Mouse (Mus musculus): ENCODE measurements around the gene Hemgn. TPM values are rescaled to one million over a fixed set of nuclear protein-coding genes. Genes with fewer than 3 reads are reported as not detected.

The Hemgn gene
- polyA plus RNA-seq, 1 experiment from 2014 or later: 8.1 TPM

DNA sequence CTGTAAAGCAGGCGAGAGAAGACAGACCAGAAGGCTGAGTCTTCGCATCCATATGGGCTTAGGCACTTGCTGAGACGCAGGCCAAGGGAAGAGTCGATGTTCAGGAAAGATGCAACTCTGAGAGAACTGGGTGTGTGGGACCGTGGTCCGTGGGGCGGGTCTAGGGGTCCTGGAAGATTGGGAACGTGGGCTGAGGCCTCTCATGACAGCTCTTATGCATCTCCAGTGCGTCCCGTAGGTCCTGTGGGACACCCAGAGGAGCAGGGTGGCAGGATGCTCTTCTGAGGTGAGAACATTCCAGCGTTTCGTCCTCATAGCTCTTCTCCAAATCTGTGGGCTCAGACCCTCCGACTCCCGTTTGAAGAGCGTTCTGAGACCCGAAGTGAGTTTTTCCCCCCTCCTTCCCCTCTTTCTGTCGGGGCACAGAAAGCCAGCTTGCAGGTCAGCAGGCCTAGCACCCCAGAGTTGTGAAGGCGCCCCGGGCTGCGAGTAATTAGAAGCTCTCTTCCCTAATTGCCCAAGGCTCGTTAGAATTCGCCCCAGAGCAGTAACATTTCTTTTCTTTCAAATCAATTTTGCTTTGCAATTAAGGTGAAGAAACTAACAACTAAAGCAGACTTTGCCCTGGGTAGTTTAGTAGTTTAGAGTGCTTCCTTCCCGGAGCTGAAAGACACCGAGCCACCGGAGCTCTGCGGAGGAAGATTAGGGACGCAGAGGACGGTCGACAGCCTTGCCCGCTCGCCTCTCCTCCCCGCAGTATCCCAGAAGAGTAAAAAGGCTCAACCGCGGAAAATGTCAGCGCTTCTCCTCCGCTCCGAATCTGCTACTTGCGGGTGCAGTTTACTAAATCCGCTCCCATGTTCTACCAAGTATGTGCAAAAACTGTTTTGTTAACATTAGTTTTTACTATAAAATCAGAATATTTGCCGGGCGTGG lies 65.5 kb downstream of the Hemgn start:
- ATAC-seq: no peak
- no peak overlapping the region for H3K4me3 ChIP-seq (ENCODE audit: low read length)
- 3% methylated on average over 41 of the region's 41 CpGs for WGBS
- peaks cover 93% of the 10 kb centered on the region for H3K27me3 ChIP-seq (replicated peaks; ENCODE audit: control insufficient read depth, insufficient read depth, low read length)
- H3K9ac ChIP-seq (ENCODE audit: low read depth, low read length): no peak overlapping the region
- H3K36me3 ChIP-seq (ENCODE audit: control insufficient read depth, insufficient read depth, low read length): no peaks in the 10 kb centered on the region
- H3K4me2 ChIP-seq (ENCODE audit: low read depth, low read length): no peak overlapping the region
- H3K9me3 ChIP-seq (ENCODE audit: control insufficient read depth, low read length): no peaks in the 10 kb centered on the region
- no peak overlapping the region for H3K27ac ChIP-seq (ENCODE audit: low read length)
- H3K4me1 ChIP-seq (ENCODE audit: control insufficient read depth, insufficient read depth, low read length): peaks cover 12% of the 10 kb centered on the region; the same call in 1 of the 2 replicates

DNA sequence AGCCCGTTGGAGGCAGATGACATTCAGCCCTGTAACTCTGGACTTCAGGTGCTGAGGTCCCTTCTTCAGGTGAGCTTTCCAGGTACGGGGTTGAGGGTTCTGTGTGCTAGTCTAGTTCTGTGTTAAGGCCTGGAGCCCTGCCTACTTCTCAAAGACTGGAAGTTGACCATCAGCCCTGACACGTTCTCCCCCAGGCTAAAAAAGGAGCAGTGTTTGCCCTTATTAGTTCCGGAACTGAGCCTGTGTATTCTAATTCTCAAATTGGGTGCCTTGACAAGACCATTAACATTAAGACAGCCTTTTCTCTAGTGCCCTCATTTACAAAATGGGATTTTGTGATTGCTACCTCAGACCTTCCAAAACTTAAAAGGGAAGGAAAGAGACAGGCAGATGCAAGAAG lies 66.2 kb downstream of the Hemgn start:
- no peak for ATAC-seq
- Histone ChIP-seq H3K27me3 (replicated peaks; ENCODE audit: control insufficient read depth, insufficient read depth, low read length) (peaks cover 94% of the 10 kb centered on the region), H3K4me3 (ENCODE audit: low read length) (no peak overlapping the region)

DNA sequence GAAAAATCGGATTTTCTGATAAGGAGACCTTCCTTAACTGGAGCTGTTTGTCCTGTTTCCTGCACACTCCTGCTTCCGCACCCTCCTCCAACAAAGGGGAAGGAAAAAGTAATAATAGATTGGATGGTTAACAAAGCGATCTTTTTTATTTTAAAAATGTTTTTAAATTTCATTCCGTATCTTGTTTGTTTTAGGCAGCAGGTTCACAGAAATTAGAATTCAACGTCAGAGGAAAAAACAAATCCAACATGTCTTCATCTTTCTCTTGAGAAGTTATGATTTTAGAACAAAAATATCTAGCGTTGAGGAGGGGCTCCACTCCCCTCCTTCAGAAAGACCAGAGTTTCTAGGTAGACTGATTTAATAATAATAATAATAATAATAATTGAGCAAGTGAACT lies 67.1 kb downstream of the Hemgn start:
- no peak overlapping the region for H3K4me2 ChIP-seq (ENCODE audit: low read depth, low read length)
- H3K27me3 ChIP-seq (replicated peaks; ENCODE audit: control insufficient read depth, insufficient read depth, low read length): peaks cover 96% of the 10 kb centered on the region
- no peak for ATAC-seq
- H3K36me3 ChIP-seq (ENCODE audit: control insufficient read depth, insufficient read depth, low read length): no peaks in the 10 kb centered on the region
- no peak overlapping the region for H3K9ac ChIP-seq (ENCODE audit: low read depth, low read length)
- no peaks in the 10 kb centered on the region for H3K9me3 ChIP-seq (ENCODE audit: control insufficient read depth, low read length)
- 27% methylated on average over 6 of the region's 6 CpGs for WGBS
- no peak overlapping the region for H3K27ac ChIP-seq (ENCODE audit: low read length)
- H3K4me1 ChIP-seq (ENCODE audit: control insufficient read depth, insufficient read depth, low read length): peaks cover 16% of the 10 kb centered on the region; the same call in 1 of the 2 replicates
- no peak overlapping the region for H3K4me3 ChIP-seq (ENCODE audit: low read length)

More for the DNA sequence above, 66.2 kb downstream of the Hemgn start:
- Histone ChIP-seq H3K27ac (ENCODE audit: low read length) (no peak overlapping the region), H3K9me3 (ENCODE audit: control insufficient read depth, low read length) (no peaks in the 10 kb centered on the region), H3K36me3 (ENCODE audit: control insufficient read depth, insufficient read depth, low read length) (no peaks in the 10 kb centered on the region), H3K9ac (ENCODE audit: low read depth, low read length) (no peak overlapping the region), H3K4me2 (ENCODE audit: low read depth, low read length) (no peak overlapping the region), H3K4me1 (ENCODE audit: control insufficient read depth, insufficient read depth, low read length) (peaks cover 16% of the 10 kb centered on the region; the same call in 1 of the 2 replicates)
- WGBS: 8% methylated on average over 4 of the region's 4 CpGs

DNA sequence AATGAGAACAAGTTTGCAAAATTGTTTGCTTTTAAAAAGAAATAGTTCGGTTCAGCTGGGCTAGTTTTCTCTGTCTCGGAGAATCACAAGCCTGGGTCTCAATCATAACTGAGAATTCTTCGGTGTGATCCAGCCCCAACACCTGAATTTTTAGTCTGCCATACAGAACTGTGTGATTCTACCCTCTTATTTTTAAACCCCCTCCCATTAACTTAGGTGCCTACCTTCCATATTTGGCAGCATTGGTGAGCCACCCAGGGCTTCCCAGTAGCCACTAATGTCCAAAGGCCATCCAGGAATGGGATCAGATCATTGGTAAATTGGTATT lies 67.6 kb downstream of the Hemgn start:
- 23% methylated on average over 3 of the region's 3 CpGs for WGBS
- H3K27me3 ChIP-seq (replicated peaks; ENCODE audit: control insufficient read depth, insufficient read depth, low read length): peaks cover 96% of the 10 kb centered on the region
- H3K9ac ChIP-seq (ENCODE audit: low read depth, low read length): no peak overlapping the region
- peaks cover 16% of the 10 kb centered on the region; the same call in 1 of the 2 replicates for H3K4me1 ChIP-seq (ENCODE audit: control insufficient read depth, insufficient read depth, low read length)
- H3K9me3 ChIP-seq (ENCODE audit: control insufficient read depth, low read length): no peaks in the 10 kb centered on the region
- H3K27ac ChIP-seq (ENCODE audit: low read length): no peak overlapping the region
- no peak overlapping the region for H3K4me3 ChIP-seq (ENCODE audit: low read length)
- no peak overlapping the region for H3K4me2 ChIP-seq (ENCODE audit: low read depth, low read length)
- no peaks in the 10 kb centered on the region for H3K36me3 ChIP-seq (ENCODE audit: control insufficient read depth, insufficient read depth, low read length)
- ATAC-seq: no peak

DNA sequence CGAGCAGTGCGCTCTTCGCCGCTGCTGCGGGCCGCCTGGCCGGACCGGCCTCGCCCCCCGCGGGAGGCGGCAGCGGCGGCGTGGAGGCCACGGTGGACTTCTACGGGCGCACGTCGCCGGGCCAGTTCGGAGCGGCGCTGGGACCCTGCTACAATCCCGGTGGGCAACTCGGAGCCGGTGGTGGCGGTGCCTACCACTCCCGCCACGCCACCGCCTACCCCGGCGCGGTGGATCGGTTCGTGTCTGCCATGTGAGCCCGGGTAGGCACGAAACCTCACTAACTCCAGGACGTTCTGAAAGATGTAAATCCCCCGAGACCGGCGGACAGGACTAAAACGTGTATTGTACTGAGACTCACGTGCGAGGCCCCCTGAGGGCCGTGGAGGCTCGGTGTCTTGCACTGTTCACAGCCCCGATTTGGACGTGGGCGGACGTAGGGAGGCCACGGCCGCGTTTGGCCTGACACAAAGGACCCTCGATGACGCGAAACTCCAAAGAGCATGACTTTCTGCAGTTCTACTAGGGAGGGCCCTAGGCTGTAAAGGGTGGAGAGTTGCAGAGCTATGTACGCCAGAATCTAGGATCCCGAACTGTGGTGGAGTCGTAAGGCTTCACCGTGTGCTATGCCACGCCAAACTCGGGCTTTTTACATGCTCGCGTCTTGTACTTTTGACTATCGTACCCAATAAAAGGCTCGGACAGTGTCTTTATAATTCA lies 68.1 kb downstream of the Hemgn start:
- Histone ChIP-seq H3K9me3 (ENCODE audit: control insufficient read depth, low read length) (no peaks in the 10 kb centered on the region), H3K4me1 (ENCODE audit: control insufficient read depth, insufficient read depth, low read length) (peaks cover 16% of the 10 kb centered on the region; the same call in 1 of the 2 replicates), H3K9ac (ENCODE audit: low read depth, low read length) (no peak overlapping the region), H3K27ac (ENCODE audit: low read length) (no peak overlapping the region), H3K4me2 (ENCODE audit: low read depth, low read length) (peak overlapping the region; percentile 65), H3K4me3 (ENCODE audit: low read length) (peak overlapping the region; percentile 47), H3K36me3 (ENCODE audit: control insufficient read depth, insufficient read depth, low read length) (no peaks in the 10 kb centered on the region), H3K27me3 (replicated peaks; ENCODE audit: control insufficient read depth, insufficient read depth, low read length) (peaks cover 96% of the 10 kb centered on the region)
- WGBS: 4% methylated on average over 61 of the region's 67 CpGs
- no peak for ATAC-seq

DNA sequence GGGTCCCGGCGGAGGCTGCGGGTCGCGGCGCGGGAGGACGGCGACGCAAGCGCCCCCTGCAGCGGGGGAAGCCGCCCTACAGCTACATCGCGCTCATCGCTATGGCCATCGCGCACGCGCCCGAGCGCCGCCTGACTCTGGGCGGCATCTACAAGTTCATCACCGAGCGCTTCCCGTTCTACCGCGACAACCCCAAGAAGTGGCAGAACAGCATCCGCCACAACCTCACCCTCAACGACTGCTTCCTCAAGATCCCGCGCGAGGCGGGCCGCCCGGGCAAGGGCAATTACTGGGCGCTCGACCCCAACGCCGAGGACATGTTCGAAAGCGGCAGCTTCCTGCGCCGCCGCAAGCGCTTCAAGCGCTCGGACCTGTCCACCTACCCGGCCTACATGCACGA lies 69.0 kb downstream of the Hemgn start:
- H3K9me3 ChIP-seq (ENCODE audit: control insufficient read depth, low read length): no peaks in the 10 kb centered on the region
- H3K27me3 ChIP-seq (replicated peaks; ENCODE audit: control insufficient read depth, insufficient read depth, low read length): peaks cover 94% of the 10 kb centered on the region
- no peaks in the 10 kb centered on the region for H3K36me3 ChIP-seq (ENCODE audit: control insufficient read depth, insufficient read depth, low read length)
- 1% methylated on average over 51 of the region's 51 CpGs for WGBS
- H3K4me1 ChIP-seq (ENCODE audit: control insufficient read depth, insufficient read depth, low read length): peaks cover 16% of the 10 kb centered on the region; the same call in 1 of the 2 replicates
- no peak overlapping the region for H3K27ac ChIP-seq (ENCODE audit: low read length)
- ATAC-seq: peak; percentile 26; the same call in 1 of the 2 replicates
- no peak overlapping the region for H3K9ac ChIP-seq (ENCODE audit: low read depth, low read length)
- peak overlapping the region; percentile 65 for H3K4me2 ChIP-seq (ENCODE audit: low read depth, low read length)
- H3K4me3 ChIP-seq (ENCODE audit: low read length): peak overlapping the region; percentile 47

Other genes with a start within 250 kb of the Hemgn start
- gene Xpa, start 217.2 kb downstream of the Hemgn start, polyA plus RNA-seq (2015; fragmentation: Nextera tagmentation; extraction: Ambion mirVana): 16.3 and 17.0 TPM in 2 replicates
- not detected in 2 replicates for gene Foxe1, start 69.9 kb downstream of the Hemgn start, polyA plus RNA-seq (2015; fragmentation: Nextera tagmentation; extraction: Ambion mirVana)
- gene Trmo, start 24.1 kb downstream of the Hemgn start, polyA plus RNA-seq (2015; fragmentation: Nextera tagmentation; extraction: Ambion mirVana): 12.5 and 13.0 TPM in 2 replicates
- 185 and 206 TPM in 2 replicates for gene Anp32b, start 37.4 kb upstream of the Hemgn start, polyA plus RNA-seq (2015; fragmentation: Nextera tagmentation; extraction: Ambion mirVana)
- gene Nans, start 75.7 kb upstream of the Hemgn start, polyA plus RNA-seq (2015; fragmentation: Nextera tagmentation; extraction: Ambion mirVana): 112 and 120 TPM in 2 replicates
- gene Trim14, start 122.6 kb upstream of the Hemgn start, polyA plus RNA-seq (2015; fragmentation: Nextera tagmentation; extraction: Ambion mirVana): 14.8 and 15.2 TPM in 2 replicates
- gene Coro2a, start 188.7 kb upstream of the Hemgn start, polyA plus RNA-seq (2015; fragmentation: Nextera tagmentation; extraction: Ambion mirVana): 99.8 and 112 TPM in 2 replicates
- gene Tbc1d2, start 236.7 kb upstream of the Hemgn start, polyA plus RNA-seq (2015; fragmentation: Nextera tagmentation; extraction: Ambion mirVana): 7.4 and 7.7 TPM in 2 replicates